Mouse (Mus musculus): ENCODE results near the gene Shoc2.
"Not testable (repeated sequence)": the region's sequence is repeated elsewhere in the genome, so short reads cannot be mapped to it uniquely, and the experiment has no call there.

Shoc2 gene

GRCm38 (mm10) chr19:53933050-53933449 lies 11.1 kb upstream of the Shoc2 start:
- DNase-seq (ENCODE audit: low spot score in 2 of 2) = no peak

- DNase-seq (ENCODE audit: low spot score in 2 of 2) = no peak
Measured at GRCm38 (mm10) chr19:53934046-53934445, 10.1 kb upstream of the Shoc2 start.

DNA sequence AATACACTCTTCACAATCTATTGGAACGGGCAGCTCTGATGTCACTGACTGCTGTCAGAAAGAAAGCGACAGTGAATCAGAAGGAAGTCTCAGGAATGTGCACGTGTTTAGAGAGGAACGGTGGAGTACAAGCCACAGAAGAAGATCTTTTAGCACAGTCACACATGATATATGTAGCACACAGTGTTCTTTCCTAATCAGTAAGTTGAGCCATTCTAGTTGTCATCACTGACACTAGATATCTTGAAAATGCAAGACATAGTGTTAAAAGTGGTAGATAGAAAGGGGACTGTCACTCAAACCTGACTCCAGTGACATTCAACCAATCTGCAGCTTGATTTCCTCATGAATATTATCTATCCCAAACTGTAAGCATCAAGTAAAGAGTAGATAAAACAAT lies 4.6 kb upstream of the Shoc2 start:
- no peak for DNase-seq (ENCODE audit: low spot score in 2 of 2)

GRCm38 (mm10) chr19:53941139-53941538 lies 3.0 kb upstream of the Shoc2 start:
- DNase-seq (ENCODE audit: low spot score in 2 of 2) = no peak

DNA sequence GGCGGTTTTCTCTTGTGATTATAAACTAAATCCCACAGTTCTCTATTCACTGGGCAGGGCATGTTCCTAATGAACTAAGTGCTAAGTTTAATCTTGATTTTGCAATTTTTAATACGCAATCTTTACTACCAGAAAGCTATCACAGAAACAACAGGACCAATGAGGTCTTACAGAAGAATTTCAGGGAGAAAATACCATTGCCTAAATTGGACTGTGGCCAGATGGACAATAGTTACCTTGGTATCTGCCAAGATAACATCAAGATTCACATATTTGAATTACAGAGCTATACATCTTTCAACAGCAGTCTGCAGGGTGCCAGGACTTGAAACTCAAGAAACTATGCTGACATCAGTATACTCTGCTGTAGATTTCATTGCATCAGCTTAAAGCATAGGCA lies 1.8 kb upstream of the Shoc2 start:
- no peak for DNase-seq (ENCODE audit: low spot score in 2 of 2)

GRCm38 (mm10) chr19:53944786-53945169 lies 672 bp downstream of the Shoc2 start:
- DNase-seq (ENCODE audit: low spot score in 2 of 2) = no peak

DNA sequence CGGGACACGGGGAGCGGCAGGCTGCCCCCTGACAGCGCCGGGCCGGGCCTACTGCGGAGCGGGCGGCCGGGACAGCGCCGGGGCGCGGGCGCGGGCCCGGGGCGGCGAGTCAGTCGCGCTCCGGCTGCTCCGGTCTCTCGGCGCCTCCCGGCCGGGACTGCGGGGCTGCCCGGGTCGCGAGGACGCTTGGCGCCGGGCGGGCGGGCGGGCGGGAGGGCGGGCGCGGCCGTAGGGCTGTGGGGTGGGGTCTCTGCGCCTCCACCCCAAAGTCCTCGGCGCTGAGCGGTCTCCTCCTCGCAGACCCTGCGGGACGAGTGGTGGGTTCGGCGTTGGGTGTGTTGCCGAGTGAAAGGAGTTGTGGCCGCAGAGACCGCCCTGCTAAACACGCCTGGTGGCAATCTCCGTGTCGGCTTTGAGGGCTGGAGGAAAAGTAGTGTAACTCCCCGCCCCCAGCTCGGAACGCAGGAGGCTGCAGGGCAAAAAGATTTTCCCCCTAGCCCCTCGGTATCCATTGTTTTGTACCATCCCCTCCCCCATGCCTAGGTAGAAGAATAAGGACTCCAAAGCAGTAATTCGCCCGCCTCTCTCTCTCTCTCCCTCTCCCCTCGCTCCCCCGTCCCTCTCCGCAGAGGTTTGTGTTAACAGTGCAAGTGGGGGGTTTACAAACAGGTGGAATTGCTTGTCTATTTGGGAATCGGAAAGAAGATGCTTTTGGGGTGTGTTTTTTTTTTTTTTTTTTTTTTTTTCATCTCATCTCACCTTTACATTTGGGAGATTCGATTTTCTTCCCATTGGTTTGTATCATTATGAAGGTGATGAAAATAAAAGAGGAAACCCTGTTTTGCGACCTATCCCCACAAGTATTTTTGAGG lies 1.3 kb downstream of the Shoc2 start:
- DNase-seq (ENCODE audit: low spot score in 2 of 2) = peak; percentile 34 to 43

DNA sequence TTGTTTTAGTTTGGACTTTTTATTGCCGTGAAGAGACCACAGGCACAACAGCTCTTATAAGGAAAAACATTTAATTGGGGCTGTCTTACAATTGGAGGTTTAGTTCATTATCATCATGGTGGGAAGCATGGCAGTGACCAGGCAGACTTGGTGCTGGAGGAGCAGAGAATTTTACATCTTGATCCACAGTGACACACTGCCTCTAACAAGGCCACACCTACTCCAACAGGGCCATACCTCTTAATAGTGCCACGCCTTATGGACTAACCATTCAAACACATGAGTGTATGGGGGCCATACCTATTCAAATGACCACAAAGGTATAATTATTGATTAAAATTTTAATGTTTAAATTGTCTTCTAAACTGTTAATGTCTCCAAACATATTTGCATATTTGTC lies 13.4 kb downstream of the Shoc2 start:
- DNase-seq (ENCODE audit: low spot score in 2 of 2) = no peak

DNA sequence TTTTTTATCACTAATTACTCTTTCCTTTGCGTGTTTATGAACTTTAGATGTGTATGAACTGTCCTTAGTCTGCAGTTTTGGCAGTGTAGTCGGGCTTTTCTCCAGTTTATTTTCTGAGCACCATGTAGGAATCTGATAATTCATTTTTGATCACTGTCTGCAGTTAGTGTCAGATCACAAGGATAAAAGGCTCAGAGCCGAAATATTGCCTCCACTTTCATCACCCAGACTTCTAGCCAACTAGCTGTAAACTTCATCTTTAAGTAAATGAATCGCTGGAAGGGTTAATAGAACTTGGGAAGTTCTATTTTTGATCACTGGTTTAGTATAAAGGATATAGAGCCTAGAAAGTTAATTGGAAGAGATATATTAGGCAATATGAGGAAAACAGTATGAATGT lies 18.4 kb downstream of the Shoc2 start:
- DNase-seq (ENCODE audit: low spot score in 2 of 2) = no peak

- DNase-seq (ENCODE audit: low spot score in 2 of 2) = not testable (repeated sequence)
Measured at GRCm38 (mm10) chr19:53964347-53964746, 20.2 kb downstream of the Shoc2 start.

DNA sequence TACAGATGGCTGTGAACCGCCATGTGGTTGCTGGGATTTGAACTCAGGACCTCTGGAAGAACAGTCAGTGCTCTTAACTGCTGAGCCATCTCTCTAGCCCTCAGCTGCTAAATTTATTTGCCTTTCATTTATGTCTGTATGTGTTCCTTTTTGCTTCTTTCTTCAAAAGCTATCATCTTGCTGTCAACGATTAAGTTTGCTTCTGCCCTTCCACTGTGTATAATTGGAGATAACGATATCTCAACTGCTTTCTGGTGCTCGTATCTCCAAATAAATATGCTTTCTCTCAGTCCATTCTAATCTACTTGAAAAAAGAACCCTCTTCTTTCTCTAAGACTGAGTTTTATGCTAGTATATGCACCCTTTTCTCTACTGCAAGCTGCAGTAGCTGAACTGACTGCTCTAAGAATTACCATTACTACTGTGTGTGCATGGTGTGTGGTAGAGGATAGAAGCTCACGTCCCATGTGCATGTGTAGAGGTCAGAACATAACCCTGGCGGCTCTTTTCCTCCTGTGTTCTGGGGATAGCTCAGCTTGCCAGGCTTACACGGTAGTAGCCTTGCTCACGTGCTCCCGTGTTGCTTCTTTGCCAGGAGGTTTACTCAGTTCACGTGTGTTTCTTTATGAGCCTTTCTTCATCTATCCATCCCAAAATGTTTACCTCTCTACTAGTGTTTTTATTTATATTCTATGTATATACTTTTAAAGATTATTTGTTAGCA lies 21.0 kb downstream of the Shoc2 start:
- DNase-seq (ENCODE audit: low spot score in 2 of 2) = no peak

- no peak for DNase-seq (ENCODE audit: low spot score in 2 of 2)
Measured at GRCm38 (mm10) chr19:53969226-53969625, 25.1 kb downstream of the Shoc2 start.

GRCm38 (mm10) chr19:53971938-53972337 lies 27.8 kb downstream of the Shoc2 start:
- DNase-seq (ENCODE audit: low spot score in 2 of 2) = no peak

DNA sequence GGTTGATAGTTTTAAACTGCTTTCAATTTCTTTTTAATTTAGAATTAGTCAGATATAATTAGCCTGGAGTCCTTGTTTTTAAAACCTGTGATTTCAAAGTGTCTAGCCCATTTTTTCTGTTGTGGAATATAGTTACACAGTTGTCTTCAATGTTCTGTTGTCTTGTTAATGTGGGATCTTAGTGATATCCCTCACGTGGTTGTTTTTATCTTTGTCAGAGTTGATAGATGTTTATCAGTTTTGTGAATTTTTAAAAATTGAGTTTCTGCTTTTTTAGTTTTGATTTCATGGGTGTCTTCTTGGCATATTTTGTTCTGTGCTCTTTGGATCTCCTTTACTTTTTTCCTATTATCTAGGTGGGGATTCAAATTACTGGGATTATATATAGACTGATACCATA lies 29.6 kb downstream of the Shoc2 start:
- DNase-seq (ENCODE audit: low spot score in 2 of 2) = no peak

- no peak for DNase-seq (ENCODE audit: low spot score in 2 of 2)
Measured at GRCm38 (mm10) chr19:53982041-53982440, 37.9 kb downstream of the Shoc2 start.

DNA sequence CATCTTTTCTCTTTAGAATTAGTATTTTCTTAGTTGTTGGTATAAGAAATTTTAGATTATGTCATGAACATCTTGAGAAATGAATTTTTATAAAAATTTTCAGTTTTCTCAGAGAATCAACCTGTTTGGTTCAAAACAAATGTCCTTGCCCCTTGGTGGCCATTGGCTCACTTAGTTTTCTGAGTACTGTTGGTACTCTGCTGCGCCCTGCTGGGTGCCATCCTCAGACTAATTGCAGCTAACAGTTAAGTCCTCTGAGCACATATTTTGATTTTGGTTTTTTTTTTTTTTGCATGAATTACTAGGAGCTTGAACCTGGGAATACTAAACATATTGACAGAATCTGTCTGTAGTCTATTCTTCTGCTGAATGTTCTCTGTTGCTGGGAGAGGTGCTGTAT lies 39.2 kb downstream of the Shoc2 start:
- peak in 1 of 2 experiments; percentile 12 for DNase-seq (ENCODE audit: low spot score in 2 of 2)

GRCm38 (mm10) chr19:53984628-53985027 lies 40.5 kb downstream of the Shoc2 start:
- no peak for DNase-seq (ENCODE audit: low spot score in 2 of 2)

DNA sequence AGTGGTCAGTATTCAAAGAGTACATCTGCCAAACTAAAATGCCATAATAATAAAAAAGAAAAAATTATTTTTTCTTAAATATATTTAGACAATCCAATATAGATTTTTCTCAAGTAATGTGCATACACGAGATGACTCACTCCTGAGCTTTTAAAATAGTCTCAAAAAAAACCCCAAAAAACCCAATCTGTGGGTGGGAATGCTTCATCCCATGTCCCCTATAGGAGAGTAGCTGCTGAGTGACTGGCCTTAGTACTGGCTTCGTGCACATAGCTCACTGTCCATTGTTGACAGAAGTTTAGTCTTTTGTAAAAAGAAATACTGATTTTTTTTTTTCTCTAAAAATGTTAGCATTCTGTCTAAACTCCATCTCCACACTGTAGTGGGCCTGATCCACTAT lies 46.4 kb downstream of the Shoc2 start:
- DNase-seq (ENCODE audit: low spot score in 2 of 2) = no peak

DNA sequence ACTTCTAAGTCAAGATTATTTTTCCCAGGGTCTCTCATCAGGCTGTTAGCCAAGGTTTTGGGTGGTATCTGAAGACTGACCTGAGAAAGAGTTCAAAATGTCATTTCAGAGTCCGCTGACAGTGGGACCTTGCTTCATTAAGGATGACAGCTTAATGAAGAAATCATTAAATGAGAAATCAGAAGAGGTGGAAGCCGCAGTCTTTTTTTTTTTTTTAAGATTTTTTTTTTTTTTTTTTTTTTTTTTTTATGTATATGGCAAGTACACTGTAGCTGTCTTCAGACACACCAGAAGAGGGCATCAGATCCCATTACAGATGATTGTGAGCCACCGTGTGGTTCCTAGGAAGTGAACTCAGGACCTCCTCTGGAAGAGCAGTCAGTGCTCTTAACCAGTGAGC lies 49.8 kb downstream of the Shoc2 start:
- DNase-seq (ENCODE audit: low spot score in 2 of 2) = no peak

- DNase-seq (ENCODE audit: low spot score in 2 of 2) = no peak
Measured at GRCm38 (mm10) chr19:53994276-53994675, 50.2 kb downstream of the Shoc2 start.

DNA sequence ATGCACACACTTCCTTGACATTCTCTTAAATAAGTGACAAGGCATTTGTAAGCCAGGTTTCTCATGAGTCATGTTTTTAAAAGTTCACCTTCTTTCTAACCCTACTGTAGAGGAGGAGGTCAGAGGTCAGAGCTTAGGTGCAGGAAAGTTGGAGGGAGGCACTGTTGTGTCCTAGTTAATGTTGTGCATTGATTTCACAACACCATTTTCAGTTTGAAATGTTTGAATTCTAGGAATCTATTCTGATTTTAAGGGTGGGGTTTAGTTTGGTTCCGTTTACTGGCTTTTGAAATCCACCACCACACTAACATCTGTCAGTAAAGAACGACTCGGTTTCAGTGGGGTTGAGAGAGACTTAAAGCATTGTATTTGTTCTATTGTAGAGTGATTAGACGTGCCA lies 66.9 kb downstream of the Shoc2 start:
- no peak for DNase-seq (ENCODE audit: low spot score in 2 of 2)

DNA sequence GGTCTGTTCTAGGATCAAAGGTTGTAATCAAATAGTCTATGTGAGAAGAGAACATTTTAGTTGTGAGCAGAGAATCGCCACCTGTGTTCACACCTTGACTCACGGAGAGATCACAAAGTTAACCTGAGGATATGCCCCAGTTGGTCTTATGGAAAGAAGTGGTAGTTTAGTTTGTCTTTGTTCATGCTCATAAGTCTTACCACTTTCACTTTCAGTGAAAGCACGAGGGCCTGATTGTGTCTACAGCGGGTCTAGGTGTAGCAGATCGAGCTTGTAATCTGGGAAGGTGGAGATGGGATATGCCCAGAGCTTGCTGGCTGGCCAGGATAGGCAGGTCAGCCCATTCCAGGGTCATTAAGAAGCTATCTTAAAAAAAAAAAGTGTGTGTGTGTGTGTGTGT lies 70.9 kb downstream of the Shoc2 start:
- no peak for DNase-seq (ENCODE audit: low spot score in 2 of 2)

GRCm38 (mm10) chr19:54015503-54015902 lies 71.4 kb downstream of the Shoc2 start:
- no peak for DNase-seq (ENCODE audit: low spot score in 2 of 2)

Measured in urinary bladder, postnatal 36 days (tissue).